Mouse (Mus musculus) hindbrain, embryonic 15.5 days (tissue): ENCODE results near the gene Ppm1m. TPM values are rescaled to one million over a fixed set of nuclear protein-coding genes. Genes with fewer than 3 reads are reported as not detected.

ENCODE experiments used
- ATAC-seq: fragments of 200-750 bp; cut with Nextera tagmentation; 2 replicates; pipeline ENCODE4 v1.8.0; 2017; ENCODE audit warnings: low read depth, moderate number of reproducible peaks, moderate TSS enrichment; ENCODE audit not compliant: low FRiP score
- H3K27ac ChIP-seq: fragments of 300-500 bp; sonication (generic); replicated peaks from 2 replicates; pipeline ENCODE4 v1.5.1; 2015; ENCODE audit warnings: mild to moderate bottlenecking, inconsistent platforms
- H3K27me3 ChIP-seq: fragments of 300-500 bp; sonication (generic); 2 replicates; pipeline ENCODE4 v1.6.1; 2015; ENCODE audit warnings: control low read depth, inconsistent platforms
- H3K36me3 ChIP-seq: fragments of 300-500 bp; sonication (generic); 2 replicates; pipeline ENCODE4 v1.6.1; 2015; ENCODE audit warnings: control low read depth, inconsistent platforms
- H3K4me1 ChIP-seq: fragments of 300-500 bp; sonication (generic); replicated peaks from 2 replicates; pipeline ENCODE4 v1.6.1; 2015; ENCODE audit warnings: control low read depth, inconsistent platforms
- H3K4me2 ChIP-seq: fragments of 300-500 bp; sonication (generic); 2 replicates; pipeline ENCODE4 v1.6.1; 2015; ENCODE audit warnings: moderate library complexity, mild to moderate bottlenecking, inconsistent platforms
- H3K4me3 ChIP-seq: fragments of 300-500 bp; sonication (generic); 2 replicates; pipeline ENCODE4 v1.5.1; 2015; ENCODE audit warnings: mild to moderate bottlenecking, inconsistent platforms
- H3K9ac ChIP-seq: fragments of 300-500 bp; sonication (generic); 2 replicates; pipeline ENCODE4 v1.6.1; 2015; ENCODE audit warnings: inconsistent platforms
- H3K9me3 ChIP-seq: fragments of 300-500 bp; sonication (generic); 2 replicates; pipeline ENCODE4 v1.6.1; 2016; ENCODE audit warnings: control low read depth, inconsistent platforms
- WGBS: fragments of 180-500 bp; shearing (Covaris S2); methylation state at CpG from one replicate; pipeline ENCODE4 v1.1.7; 2015; 5-methylcytosine and 5-hydroxymethylcytosine counted together
- polyA plus RNA-seq: library from polyadenylated mRNA; unstranded; fragments of >200 nt; fragmentation: Nextera tagmentation; extraction: Ambion mirVana; gene quantifications from 2 replicates; pipeline ENCODE4 v1.2.1, GENCODE M21; 2015

Gene Ppm1m
- polyA plus RNA-seq, 1 experiment from 2014 or later, result 21.2 TPM

DNA sequence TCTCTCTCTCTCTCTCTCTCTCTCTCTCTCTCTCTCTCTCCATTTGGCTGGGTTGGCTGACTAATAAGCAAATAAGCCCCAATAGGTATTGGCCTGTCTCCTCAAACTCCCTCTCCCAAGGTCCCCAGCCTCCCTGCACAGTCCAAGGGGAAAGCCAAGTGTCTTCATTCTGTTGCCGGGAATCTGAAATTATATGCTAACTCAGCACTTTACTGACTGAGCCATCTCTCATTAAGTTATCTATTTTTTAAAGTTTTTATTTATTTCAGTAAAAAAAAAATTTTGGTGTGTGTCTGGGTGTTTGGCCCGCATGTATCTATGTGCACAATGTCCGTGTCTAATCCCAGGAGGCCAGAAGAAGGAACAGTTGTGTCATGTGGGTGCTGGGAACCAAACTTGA lies 2.3 kb upstream of the Ppm1m start:
- peak overlapping the region; percentile 62 for H3K4me3 ChIP-seq
- H3K4me2 ChIP-seq, result peak overlapping the region; percentile 58
- H3K9me3 ChIP-seq, result no peaks in the 10 kb centered on the region
- no peak overlapping the region for H3K27ac ChIP-seq
- no peak overlapping the region for H3K9ac ChIP-seq
- H3K4me1 ChIP-seq, result peaks cover 48% of the 10 kb centered on the region
- H3K27me3 ChIP-seq, result 0 out of 2 replicates have a peak, but pooled peaks cover 3% of the 10 kb centered on the region
- 81% methylated on average over 3 of the region's 3 CpGs for WGBS
- H3K36me3 ChIP-seq, result no peaks in the 10 kb centered on the region
- no peak for ATAC-seq

DNA sequence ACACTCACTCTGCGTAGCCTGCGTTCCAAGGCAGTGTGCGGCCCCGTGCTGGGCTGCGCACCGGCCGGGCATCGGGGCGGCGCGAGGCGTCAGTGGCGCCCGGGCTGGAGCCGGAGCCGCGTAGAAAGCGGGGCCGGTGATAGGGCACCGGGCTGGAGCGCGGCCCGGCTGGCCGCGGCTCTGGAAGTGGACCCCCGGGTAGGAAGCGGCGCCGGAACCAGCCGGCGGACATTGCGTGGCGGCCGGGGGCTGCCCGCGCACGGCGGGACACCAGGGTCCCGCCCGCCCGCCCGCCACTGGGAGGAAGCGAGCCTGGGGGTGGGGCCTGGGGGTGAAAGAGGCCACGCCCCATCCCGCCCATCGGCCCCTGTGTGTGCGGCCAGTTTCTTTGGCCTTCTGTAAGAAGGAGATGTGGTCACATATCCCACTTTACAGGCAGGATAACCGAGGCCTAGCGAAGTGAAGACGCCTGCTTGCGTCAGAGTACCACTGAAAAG lies 536 bp downstream of the Ppm1m start:
- Histone ChIP-seq H3K9ac (peak overlapping the region; percentile 56), H3K9me3 (no peaks in the 10 kb centered on the region), H3K4me1 (peaks cover 37% of the 10 kb centered on the region), H3K27me3 (0 out of 2 replicates have a peak, but pooled peaks cover 3% of the 10 kb centered on the region), H3K27ac (no peak overlapping the region), H3K36me3 (no peaks in the 10 kb centered on the region), H3K4me3 (peak overlapping the region; percentile 54), H3K4me2 (peak overlapping the region; percentile 76)
- under 1% methylated on average over 40 of the region's 51 CpGs for WGBS
- ATAC-seq, result peak; percentile 16; the same call in 1 of the 2 replicates

DNA sequence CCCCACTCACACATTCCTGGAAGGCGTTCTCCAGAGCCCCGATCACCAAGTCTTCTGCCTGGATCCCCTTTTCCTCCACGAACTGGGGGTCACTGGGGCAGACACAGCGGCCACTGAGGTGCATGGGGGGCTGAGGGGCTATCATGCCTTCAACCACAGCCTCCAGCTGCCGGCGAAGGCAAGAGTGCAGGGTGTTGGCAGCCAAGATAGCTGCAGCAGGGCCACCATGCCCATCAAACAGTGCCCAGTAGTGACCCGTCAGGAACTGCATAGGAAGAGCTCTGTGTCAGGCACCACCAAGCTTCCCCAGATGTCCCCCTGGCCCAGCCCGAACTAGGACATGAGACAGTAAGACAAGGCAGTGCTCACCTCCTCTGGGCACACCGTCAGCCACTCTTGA lies 1.8 kb downstream of the Ppm1m start:
- Histone ChIP-seq H3K4me1 (peaks cover 29% of the 10 kb centered on the region), H3K4me2 (no peak overlapping the region), H3K9ac (no peak overlapping the region), H3K36me3 (peaks cover 3% of the 10 kb centered on the region; the same call in 1 of the 2 replicates), H3K27ac (no peak overlapping the region), H3K9me3 (no peaks in the 10 kb centered on the region), H3K27me3 (0 out of 2 replicates have a peak, but pooled peaks cover 3% of the 10 kb centered on the region), H3K4me3 (no peak overlapping the region)
- WGBS, result 92% methylated on average over 9 of the region's 9 CpGs
- no peak for ATAC-seq

DNA sequence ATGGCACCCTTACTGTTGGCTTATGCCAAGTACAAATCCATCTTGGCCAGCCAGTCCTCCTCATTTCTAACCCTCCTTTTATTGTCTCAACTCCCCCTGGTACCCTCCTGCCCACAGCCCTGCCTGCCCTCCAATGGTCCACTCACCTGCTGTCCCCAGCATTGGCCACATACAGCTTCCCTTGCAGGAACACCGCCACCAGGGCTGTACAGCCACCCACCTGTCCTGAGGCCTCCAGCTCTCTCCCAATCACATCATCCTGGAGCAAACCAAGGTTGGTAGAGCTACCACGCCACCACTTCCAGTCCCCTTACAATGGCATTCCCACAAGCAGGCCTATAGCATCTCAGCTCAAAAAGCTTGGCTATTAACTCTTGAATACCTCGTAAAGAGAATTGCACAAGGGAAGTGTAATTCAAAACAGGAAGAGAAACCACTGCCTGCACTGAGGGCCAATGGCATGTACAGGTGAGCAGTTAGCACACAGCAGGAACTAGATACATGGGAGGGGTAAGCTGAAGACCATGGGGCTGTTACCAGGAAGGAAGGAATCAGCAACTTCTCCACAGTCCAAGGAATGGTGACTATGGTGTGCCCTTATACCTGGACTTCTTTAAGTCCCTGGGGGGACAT lies 2.3 kb downstream of the Ppm1m start:
- ATAC-seq, result no peak
- WGBS, result 95% methylated on average over 3 of the region's 3 CpGs

DNA sequence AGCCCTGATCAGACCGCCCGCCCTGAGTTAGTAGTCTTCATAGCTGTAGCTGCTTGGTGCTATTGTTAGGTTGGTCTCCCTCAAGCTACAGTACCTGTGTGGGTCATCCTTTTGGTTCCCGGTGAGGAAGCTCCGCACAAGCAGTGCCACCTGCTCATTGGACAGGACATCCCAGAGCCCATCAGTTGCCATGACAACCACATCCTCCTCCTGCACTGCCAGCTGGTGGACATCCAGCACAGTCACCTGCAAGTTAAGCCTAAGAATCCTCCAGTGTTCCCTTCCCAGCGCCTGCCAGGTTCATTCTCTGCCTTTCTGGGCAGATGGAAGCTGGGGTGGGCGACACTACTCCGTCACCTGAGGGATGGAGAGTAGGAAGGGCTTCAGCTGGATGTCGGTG lies 3.9 kb downstream of the Ppm1m start:
- 68% methylated on average over 8 of the region's 8 CpGs for WGBS
- ATAC-seq, result peak; percentile 66
- Histone ChIP-seq H3K4me2 (0 out of 2 replicates have a peak overlapping the region, but pooled peaks have one; percentile 8), H3K9me3 (no peaks in the 10 kb centered on the region), H3K27ac (peak overlapping the region; percentile 67), H3K4me3 (no peak overlapping the region), H3K27me3 (0 out of 2 replicates have a peak, but pooled peaks cover 3% of the 10 kb centered on the region), H3K9ac (no peak overlapping the region), H3K4me1 (peaks cover 24% of the 10 kb centered on the region), H3K36me3 (peaks cover 22% of the 10 kb centered on the region)

More for the DNA sequence above, 2.3 kb downstream of the Ppm1m start:
- Histone ChIP-seq H3K27ac (no peak overlapping the region), H3K4me1 (peaks cover 26% of the 10 kb centered on the region), H3K9me3 (no peaks in the 10 kb centered on the region), H3K9ac (no peak overlapping the region), H3K27me3 (0 out of 2 replicates have a peak, but pooled peaks cover 3% of the 10 kb centered on the region), H3K4me2 (no peak overlapping the region), H3K4me3 (no peak overlapping the region), H3K36me3 (peaks cover 8% of the 10 kb centered on the region)

DNA sequence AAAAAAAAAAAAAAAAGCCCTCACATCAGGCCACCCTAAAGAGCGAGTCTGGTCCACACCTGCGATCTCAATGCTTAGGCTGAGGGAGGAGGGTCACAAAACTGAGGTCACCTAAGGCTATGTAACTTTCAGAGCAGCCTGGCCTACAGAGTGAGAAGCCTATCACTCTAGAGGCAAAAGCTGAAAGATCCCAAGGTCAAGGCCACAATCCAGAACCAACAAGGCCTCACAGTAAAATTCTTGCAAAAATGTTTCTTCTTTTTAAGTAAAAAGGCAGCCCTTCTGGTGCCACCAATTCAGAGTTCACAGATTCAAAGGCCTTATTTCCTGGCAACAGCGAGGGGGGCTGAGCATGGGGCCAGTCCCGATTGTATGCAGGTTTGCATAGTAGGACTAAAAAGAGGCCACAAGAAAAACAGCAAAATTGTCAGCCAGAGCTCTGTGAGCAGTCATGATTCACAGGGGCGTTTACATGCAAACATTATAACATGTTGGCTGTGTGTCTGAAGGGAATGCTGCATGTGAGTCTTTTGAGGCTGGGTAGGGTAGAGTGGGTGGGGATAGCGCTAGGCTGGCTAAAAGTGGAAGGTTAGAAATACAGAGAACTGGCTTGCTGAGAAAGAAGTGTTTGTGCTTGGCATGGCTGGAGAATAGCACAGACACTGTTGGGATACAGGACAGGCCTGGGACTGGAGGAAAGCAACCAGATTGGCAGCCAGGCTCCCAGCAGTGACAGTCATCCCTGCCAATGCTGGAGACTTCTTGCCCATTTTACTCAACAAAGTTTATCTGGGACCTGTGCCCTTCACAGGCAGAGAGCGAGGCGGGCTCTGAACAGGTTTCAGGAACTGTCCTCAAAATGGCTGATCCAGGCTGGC lies 5.4 kb downstream of the Ppm1m start:
- no peak overlapping the region for H3K4me3 ChIP-seq
- H3K36me3 ChIP-seq, result peaks cover 37% of the 10 kb centered on the region
- H3K27me3 ChIP-seq, result no peaks in the 10 kb centered on the region
- peaks cover 21% of the 10 kb centered on the region for H3K4me1 ChIP-seq
- no peak for ATAC-seq
- no peak overlapping the region for H3K9ac ChIP-seq
- H3K9me3 ChIP-seq, result no peaks in the 10 kb centered on the region
- no peak overlapping the region for H3K4me2 ChIP-seq
- H3K27ac ChIP-seq, result no peak overlapping the region
- WGBS, result 92% methylated on average over 8 of the region's 8 CpGs

DNA sequence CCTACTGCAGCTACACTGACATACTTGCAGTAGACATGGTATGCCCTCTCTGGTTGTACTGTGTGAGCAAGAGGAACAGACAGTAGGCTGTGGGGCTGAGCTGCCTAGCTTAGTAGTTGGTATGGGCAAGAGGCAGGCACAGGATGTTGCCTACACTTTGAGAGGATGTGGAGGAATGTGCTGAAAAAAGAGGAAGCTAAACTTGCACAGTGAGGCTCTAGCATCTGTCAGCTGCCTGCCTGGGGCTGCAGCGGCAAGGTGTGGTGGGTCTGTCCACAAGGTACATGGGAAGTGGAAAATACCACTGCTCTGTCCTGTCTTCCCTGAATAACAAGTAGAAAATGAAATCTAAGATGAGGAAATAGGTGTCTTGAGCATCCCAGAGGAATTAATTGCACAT lies 6.5 kb downstream of the Ppm1m start:
- H3K4me1 ChIP-seq, result peaks cover 15% of the 10 kb centered on the region
- H3K9ac ChIP-seq, result no peak overlapping the region
- H3K4me3 ChIP-seq, result no peak overlapping the region
- no peak overlapping the region for H3K27ac ChIP-seq
- H3K27me3 ChIP-seq, result no peaks in the 10 kb centered on the region
- H3K9me3 ChIP-seq, result no peaks in the 10 kb centered on the region
- no peak for ATAC-seq
- peaks cover 48% of the 10 kb centered on the region for H3K36me3 ChIP-seq
- 82% methylated on average over 1 of the region's 1 CpGs for WGBS
- no peak overlapping the region for H3K4me2 ChIP-seq

DNA sequence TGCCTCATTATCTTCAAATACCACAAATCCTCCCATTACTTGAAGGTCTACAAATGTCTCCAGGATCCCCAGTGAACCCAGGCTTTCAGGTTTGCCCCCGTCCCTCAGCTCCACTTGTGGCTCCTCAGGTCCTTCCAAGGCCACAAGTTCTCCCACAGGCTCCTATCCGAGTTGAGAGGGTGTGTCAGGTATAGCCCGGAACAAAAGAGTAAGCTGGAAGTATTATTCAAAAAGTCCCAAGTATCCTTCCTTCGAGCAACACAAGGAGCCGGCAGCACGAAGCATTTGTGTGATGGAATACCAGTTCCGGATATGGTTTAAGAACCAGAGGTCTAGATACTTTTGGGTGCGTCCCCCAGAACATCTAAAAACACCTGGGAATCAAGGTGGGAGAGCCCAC lies 7.5 kb downstream of the Ppm1m start:
- Histone ChIP-seq H3K9ac (no peak overlapping the region), H3K36me3 (peaks cover 58% of the 10 kb centered on the region), H3K9me3 (no peaks in the 10 kb centered on the region), H3K4me2 (no peak overlapping the region), H3K4me3 (no peak overlapping the region), H3K27ac (no peak overlapping the region), H3K4me1 (peaks cover 15% of the 10 kb centered on the region), H3K27me3 (no peaks in the 10 kb centered on the region)
- no peak for ATAC-seq
- 93% methylated on average over 8 of the region's 8 CpGs for WGBS

DNA sequence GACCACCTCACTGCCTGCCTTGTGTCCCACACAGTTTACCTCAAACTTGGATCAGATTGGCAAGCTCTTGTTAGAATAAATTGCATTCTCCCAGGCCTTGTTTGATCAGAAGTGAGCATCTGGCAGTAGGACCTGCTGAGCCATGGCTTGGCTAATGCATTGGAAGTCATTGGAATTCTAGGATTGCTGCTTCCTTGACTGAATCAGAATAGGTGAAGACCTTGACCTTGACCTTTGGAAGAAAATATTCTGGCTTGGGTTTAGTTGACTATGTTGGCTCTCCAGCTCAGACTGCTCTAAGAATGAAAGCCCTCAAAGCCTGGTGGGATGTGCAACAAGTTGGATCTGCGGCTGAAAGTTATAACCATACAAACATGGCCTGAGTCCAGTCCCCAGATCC lies 8.2 kb downstream of the Ppm1m start:
- H3K27me3 ChIP-seq, result no peaks in the 10 kb centered on the region
- H3K4me3 ChIP-seq, result no peak overlapping the region
- no peak for ATAC-seq
- no peak overlapping the region for H3K9ac ChIP-seq
- H3K4me2 ChIP-seq, result no peak overlapping the region
- H3K9me3 ChIP-seq, result no peaks in the 10 kb centered on the region
- H3K4me1 ChIP-seq, result peaks cover 14% of the 10 kb centered on the region
- peaks cover 65% of the 10 kb centered on the region for H3K36me3 ChIP-seq
- H3K27ac ChIP-seq, result no peak overlapping the region
- WGBS, result 100% methylated on average over 1 of the region's 1 CpGs

DNA sequence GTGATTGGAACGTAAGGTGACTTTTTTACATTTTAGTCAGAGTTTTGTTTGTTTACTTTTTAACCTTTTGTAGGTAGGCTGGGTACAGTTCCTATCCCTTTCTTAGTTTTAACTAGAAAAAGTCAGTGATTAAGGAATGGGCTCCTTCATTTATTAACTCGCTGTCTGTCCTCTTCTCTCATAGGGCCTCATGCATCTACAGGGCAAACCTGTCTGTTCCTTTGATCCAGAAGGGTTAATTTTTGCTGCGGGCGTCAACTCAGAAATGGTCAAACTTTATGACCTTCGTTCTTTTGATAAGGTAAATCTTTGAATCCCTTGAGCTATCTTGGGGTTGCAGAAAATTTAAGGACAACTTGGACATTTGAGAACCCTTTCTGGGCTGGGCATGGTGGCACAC lies 15.6 kb downstream of the Ppm1m start:
- H3K36me3 ChIP-seq, result peaks cover 90% of the 10 kb centered on the region
- no peaks in the 10 kb centered on the region for H3K4me1 ChIP-seq
- ATAC-seq, result no peak
- H3K9ac ChIP-seq, result no peak overlapping the region
- no peak overlapping the region for H3K4me2 ChIP-seq
- WGBS, result 95% methylated on average over 5 of the region's 5 CpGs
- no peaks in the 10 kb centered on the region for H3K9me3 ChIP-seq
- no peak overlapping the region for H3K4me3 ChIP-seq
- no peak overlapping the region for H3K27ac ChIP-seq
- H3K27me3 ChIP-seq, result no peaks in the 10 kb centered on the region

DNA sequence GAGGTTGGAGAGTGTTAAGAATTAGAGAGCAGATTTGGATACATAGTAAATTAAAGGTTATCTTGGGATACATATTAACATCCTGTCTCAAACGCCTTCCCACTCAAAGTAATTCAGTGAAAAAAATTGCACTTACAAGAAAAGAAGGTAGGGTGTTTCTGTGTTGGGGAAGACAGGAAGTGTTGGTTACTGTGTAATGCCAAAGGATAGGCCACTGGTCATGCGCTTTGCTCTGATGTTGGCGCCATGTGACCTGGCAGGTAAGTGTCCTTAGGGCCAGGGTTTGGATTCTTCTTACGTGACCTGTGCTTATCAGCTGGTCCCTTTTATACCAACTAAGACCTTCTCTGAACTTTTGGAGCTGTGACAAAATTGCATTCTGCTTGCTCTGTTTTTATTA lies 17.4 kb downstream of the Ppm1m start:
- no peaks in the 10 kb centered on the region for H3K4me1 ChIP-seq
- ATAC-seq, result no peak
- no peaks in the 10 kb centered on the region for H3K9me3 ChIP-seq
- H3K9ac ChIP-seq, result no peak overlapping the region
- no peak overlapping the region for H3K4me2 ChIP-seq
- no peaks in the 10 kb centered on the region for H3K27me3 ChIP-seq
- H3K4me3 ChIP-seq, result no peak overlapping the region
- peaks cover 89% of the 10 kb centered on the region for H3K36me3 ChIP-seq
- WGBS, result 94% methylated on average over 4 of the region's 4 CpGs
- H3K27ac ChIP-seq, result no peak overlapping the region

DNA sequence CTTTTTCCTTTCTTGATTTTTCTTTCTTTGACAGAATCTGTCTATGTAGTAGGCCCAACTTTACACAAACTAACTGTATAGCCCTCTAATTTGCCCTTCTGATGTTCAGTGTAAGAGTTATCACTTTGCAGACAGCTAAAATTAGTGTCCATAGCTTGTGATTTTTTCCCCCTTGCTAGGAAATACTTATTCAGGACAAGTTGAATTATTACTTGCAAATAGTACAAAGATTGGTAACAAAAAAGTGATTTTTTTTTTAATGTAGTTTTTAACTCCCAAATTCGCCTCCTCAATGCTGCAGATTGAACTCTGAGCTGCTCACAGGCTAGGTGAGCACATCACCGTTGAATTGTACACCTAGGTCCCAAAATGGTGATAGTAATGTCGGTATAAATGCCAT lies 19.6 kb downstream of the Ppm1m start:
- peaks cover 16% of the 10 kb centered on the region for H3K4me1 ChIP-seq
- no peak overlapping the region for H3K4me3 ChIP-seq
- no peak overlapping the region for H3K9ac ChIP-seq
- H3K9me3 ChIP-seq, result no peaks in the 10 kb centered on the region
- no peaks in the 10 kb centered on the region for H3K27me3 ChIP-seq
- no peak overlapping the region for H3K27ac ChIP-seq
- WGBS, result 96% methylated on average over 3 of the region's 3 CpGs
- peaks cover 74% of the 10 kb centered on the region for H3K36me3 ChIP-seq
- no peak overlapping the region for H3K4me2 ChIP-seq
- no peak for ATAC-seq
